Mouse (Mus musculus) Patski (cell line): ENCODE measurements around the gene Tspan18. TPM values are rescaled to one million over a fixed set of nuclear protein-coding genes. Genes with fewer than 3 reads are reported as not detected.

Source experiments
- ATAC-seq: fragments of 100-300 bp; one replicate; pipeline ENCODE4 v1.8.0; 2021
- CTCF ChIA-PET: fragments of 350-600 bp; sonication (Branson Sonifier 250); formaldehyde crosslinking; loops from one replicate; lab custom pipeline; 2022; ENCODE audit warnings: inconsistent platforms; lab: Charles Lee
- POLR2A ChIA-PET: fragments of 350-600 bp; sonication (Branson Sonifier 250); formaldehyde crosslinking; loops from one replicate; lab custom pipeline; 2022; ENCODE audit warnings: antibody characterized with exemption, inconsistent platforms; lab: Charles Lee
- DNase-seq: peaks from one replicate; pipeline ENCODE4 v3.0.0-alpha.2; 2011; ENCODE audit warnings: low read depth, low spot score
- H3K27me3 ChIP-seq: fragments of 371-371 bp; one replicate; pipeline ENCODE4 v1.5.1; 2021
- CTCF ChIP-seq: fragments of 100-300 bp; IDR thresholded peaks from one replicate; pipeline ENCODE4 v1.5.1; 2021
- in situ Hi-C: fragments of 300-500 bp; cut with MboI; formaldehyde crosslinking; loops from 3 replicates; pipeline ENCODE4 v1.11.1; 2018; ENCODE audit warnings: low pct_unique_long_range_greater_than_20kb, mixed read lengths
- polyA plus RNA-seq: library from polyadenylated mRNA; unstranded; gene quantifications from one replicate; pipeline ENCODE4 v1.2.3, GENCODE M21; 2021

Tspan18 gene
- polyA plus RNA-seq, 1 experiment from 2014 or later, result 16.6 TPM

- H3K27me3 ChIP-seq, result no peaks in the 10 kb centered on the region
- no peak for ATAC-seq
- in situ Hi-C loops, result no loop called here
- CTCF ChIA-PET, result no interaction called here
- no peak for TF ChIP-seq CTCF
- POLR2A ChIA-PET, result interaction anchor here (0.6 kb wide), 1 partner anchor 48 kb away, joined by 3 read pairs; no protein-coding TSS in a partner anchor
- DNase-seq, result no peak
Measured at GRCm38 (mm10) chr2:93364951-93365350, 30.6 kb upstream of the Tspan18 start.

GRCm38 (mm10) chr2:93361454-93361853 lies 27.1 kb upstream of the Tspan18 start:
- ChIA-PET POLR2A (no interaction called here), CTCF (no interaction called here)
- no peaks in the 10 kb centered on the region for H3K27me3 ChIP-seq
- ATAC-seq, result no peak
- in situ Hi-C loops, result no loop called here
- no peak for DNase-seq
- TF ChIP-seq CTCF, result no peak

GRCm38 (mm10) chr2:93360310-93360709 lies 26.0 kb upstream of the Tspan18 start:
- no peaks in the 10 kb centered on the region for H3K27me3 ChIP-seq
- ATAC-seq (no peak), DNase-seq (no peak)
- ChIA-PET POLR2A (no interaction called here), CTCF (no interaction called here)
- in situ Hi-C loops, result no loop called here
- no peak for TF ChIP-seq CTCF

GRCm38 (mm10) chr2:93357391-93357790 lies 23.1 kb upstream of the Tspan18 start:
- no peak for DNase-seq
- no peaks in the 10 kb centered on the region for H3K27me3 ChIP-seq
- TF ChIP-seq CTCF, result no peak
- ChIA-PET POLR2A (no interaction called here), CTCF (no interaction called here)
- in situ Hi-C loops, result no loop called here
- no peak for ATAC-seq

- no peak for ATAC-seq
- in situ Hi-C loops, result no loop called here
- DNase-seq, result no peak
- TF ChIP-seq CTCF, result no peak
- no peaks in the 10 kb centered on the region for H3K27me3 ChIP-seq
- ChIA-PET POLR2A (no interaction called here), CTCF (interaction anchor here (1.0 kb wide), 1 partner anchor 114 kb away, joined by 3 read pairs; no protein-coding TSS in a partner anchor)
Measured at GRCm38 (mm10) chr2:93355845-93356244, 21.5 kb upstream of the Tspan18 start.

GRCm38 (mm10) chr2:93354621-93355020 lies 20.3 kb upstream of the Tspan18 start:
- ChIA-PET CTCF (interaction anchor here (1.0 to 1.7 kb wide), 2 partner anchors 9 kb away, joined by 3 to 5 read pairs; no protein-coding TSS in a partner anchor), POLR2A (no interaction called here)
- TF ChIP-seq CTCF, result no peak
- no peak for ATAC-seq
- in situ Hi-C loops, result no loop called here
- no peaks in the 10 kb centered on the region for H3K27me3 ChIP-seq
- no peak for DNase-seq

- TF ChIP-seq CTCF, result no peak
- in situ Hi-C loops, result no loop called here
- DNase-seq (no peak), ATAC-seq (no peak)
- ChIA-PET CTCF (interaction anchor here (1.7 kb wide), 1 partner anchor 10 kb away, joined by 5 read pairs; no protein-coding TSS in a partner anchor), POLR2A (no interaction called here)
- H3K27me3 ChIP-seq, result no peaks in the 10 kb centered on the region
Measured at GRCm38 (mm10) chr2:93353725-93354124, 19.4 kb upstream of the Tspan18 start.

- in situ Hi-C loops, result no loop called here
- CTCF ChIA-PET, result interaction anchor here (1.7 kb wide), 1 partner anchor 11 kb away, joined by 5 read pairs; no protein-coding TSS in a partner anchor
- DNase-seq, result no peak
- no peak for ATAC-seq
- no peak for TF ChIP-seq CTCF
- no peaks in the 10 kb centered on the region for H3K27me3 ChIP-seq
- POLR2A ChIA-PET, result no interaction called here
Measured at GRCm38 (mm10) chr2:93352915-93353685, 18.8 kb upstream of the Tspan18 start.

- ATAC-seq, result peak; percentile 31
- ChIA-PET POLR2A (no interaction called here), CTCF (no interaction called here)
- no peak for DNase-seq
- no peak for TF ChIP-seq CTCF
- in situ Hi-C loops, result no loop called here
- H3K27me3 ChIP-seq, result no peaks in the 10 kb centered on the region
Measured at GRCm38 (mm10) chr2:93351352-93351751, 17.0 kb upstream of the Tspan18 start.

- POLR2A ChIA-PET, result no interaction called here
- no peaks in the 10 kb centered on the region for H3K27me3 ChIP-seq
- DNase-seq, result no peak
- ATAC-seq, result no peak
- in situ Hi-C loops, result no loop called here
- CTCF ChIA-PET, result no interaction called here
- TF ChIP-seq CTCF, result no peak
Measured at GRCm38 (mm10) chr2:93347018-93347417, 12.7 kb upstream of the Tspan18 start.

GRCm38 (mm10) chr2:93346609-93347008 lies 12.3 kb upstream of the Tspan18 start:
- in situ Hi-C loops, result no loop called here
- POLR2A ChIA-PET, result no interaction called here
- CTCF ChIA-PET, result no interaction called here
- H3K27me3 ChIP-seq, result no peaks in the 10 kb centered on the region
- ATAC-seq (no peak), DNase-seq (no peak)
- TF ChIP-seq CTCF, result no peak
